Mouse (Mus musculus): ENCODE measurements around the gene Tenm1.

Gene Tenm1

GRCm38 (mm10) chrX:42861731-42862130 lies 567.2 kb downstream of the Tenm1 start:
- no peak for DNase-seq (ENCODE audit: low read depth, low spot score)

- no peak for DNase-seq (ENCODE audit: low read depth, low spot score)
Measured at GRCm38 (mm10) chrX:42781566-42781965, 647.4 kb downstream of the Tenm1 start.

GRCm38 (mm10) chrX:42718078-42718785 lies 710.7 kb downstream of the Tenm1 start:
- DNase-seq (ENCODE audit: low read depth, low spot score): no peak

DNA sequence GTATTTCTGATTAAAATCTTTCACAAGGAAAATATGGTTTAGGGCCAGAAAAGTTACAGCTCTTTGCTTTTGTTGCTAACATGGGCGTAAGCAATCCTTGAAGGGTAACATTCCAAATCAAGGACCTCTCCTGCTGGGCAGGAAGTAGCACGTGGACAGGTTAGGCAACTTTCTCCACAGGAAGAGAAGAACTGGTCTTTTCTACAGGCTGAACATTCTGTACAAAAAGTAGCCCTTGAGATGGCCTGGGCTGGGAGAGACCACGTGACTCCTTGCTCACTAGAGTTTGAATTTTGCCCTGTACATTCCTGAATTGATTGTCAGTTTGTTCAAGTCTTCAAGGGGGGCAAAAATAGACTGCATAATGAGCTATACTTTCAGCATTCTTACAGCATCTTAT lies 728.6 kb downstream of the Tenm1 start:
- DNase-seq (ENCODE audit: low read depth, low spot score): no peak

GRCm38 (mm10) chrX:42647131-42647530 lies 781.8 kb downstream of the Tenm1 start:
- no peak for DNase-seq (ENCODE audit: low read depth, low spot score)

DNA sequence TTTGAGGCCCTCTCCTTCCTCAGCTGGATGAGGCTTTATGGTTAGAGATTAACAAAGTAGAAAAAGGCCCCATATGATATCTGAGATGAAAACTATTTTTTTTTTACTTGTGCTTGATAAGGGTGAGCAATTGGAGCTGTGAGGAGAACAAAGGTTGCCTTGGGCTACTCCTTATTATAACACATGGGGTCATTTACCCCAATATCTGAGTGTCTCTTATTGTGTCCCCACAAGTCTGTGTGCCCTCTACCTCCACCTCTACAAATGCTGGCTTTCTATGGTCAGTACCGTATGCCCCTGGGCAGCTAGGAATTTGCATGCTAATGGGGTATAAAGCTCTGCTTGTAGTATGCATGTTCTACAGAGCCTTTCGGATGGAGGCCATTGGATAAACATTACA lies 848.4 kb downstream of the Tenm1 start:
- no peak for DNase-seq (ENCODE audit: low read depth, low spot score)

GRCm38 (mm10) chrX:42558683-42559082 lies 870.2 kb downstream of the Tenm1 start:
- no peak for DNase-seq (ENCODE audit: low read depth, low spot score)

DNA sequence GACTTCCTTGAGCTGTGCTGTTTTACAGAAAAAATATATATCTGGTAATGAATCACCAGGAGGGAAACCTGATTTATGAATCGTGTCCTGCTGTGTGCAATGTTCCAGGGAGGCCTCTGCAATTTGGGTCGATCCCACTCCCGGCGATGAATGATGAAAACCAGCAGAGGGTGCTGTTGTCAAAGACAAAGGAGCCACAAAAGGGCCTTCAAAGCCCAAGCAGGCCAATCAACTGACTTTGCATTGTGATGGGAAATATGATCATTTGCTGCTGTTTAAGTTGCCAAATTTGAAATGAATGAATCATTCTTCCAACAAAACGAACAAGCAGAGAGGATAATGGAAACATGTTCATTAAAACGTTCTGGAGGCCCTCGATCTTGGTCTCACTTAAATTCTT lies 871.6 kb downstream of the Tenm1 start:
- DNase-seq (ENCODE audit: low read depth, low spot score): no peak

DNA sequence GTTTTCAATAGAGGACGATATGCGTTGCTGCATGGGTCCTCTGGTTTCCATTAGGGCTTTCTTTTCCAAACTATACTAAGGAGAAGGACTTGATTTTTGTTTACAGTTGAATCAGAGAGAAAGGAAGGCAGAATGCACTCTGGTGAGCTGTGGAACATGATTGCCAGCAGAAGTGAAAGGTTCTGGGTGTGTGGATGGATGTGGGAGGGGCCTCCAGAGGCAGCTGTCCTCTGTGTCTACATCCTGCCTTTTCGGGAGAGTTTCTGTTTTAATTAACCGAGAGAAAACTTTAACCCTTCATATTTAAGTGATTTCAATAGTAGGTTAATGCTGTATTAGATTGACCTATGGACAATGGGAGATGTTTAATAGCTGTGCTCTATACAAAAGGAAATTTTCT lies 880.4 kb downstream of the Tenm1 start:
- DNase-seq (ENCODE audit: low read depth, low spot score): no peak

- no peak for DNase-seq (ENCODE audit: low read depth, low spot score)
Measured at GRCm38 (mm10) chrX:42545076-42545475, 883.9 kb downstream of the Tenm1 start.

- peak; percentile 31 for DNase-seq (ENCODE audit: low read depth, low spot score)
Measured at GRCm38 (mm10) chrX:42540756-42541053, 888.2 kb downstream of the Tenm1 start.

DNA sequence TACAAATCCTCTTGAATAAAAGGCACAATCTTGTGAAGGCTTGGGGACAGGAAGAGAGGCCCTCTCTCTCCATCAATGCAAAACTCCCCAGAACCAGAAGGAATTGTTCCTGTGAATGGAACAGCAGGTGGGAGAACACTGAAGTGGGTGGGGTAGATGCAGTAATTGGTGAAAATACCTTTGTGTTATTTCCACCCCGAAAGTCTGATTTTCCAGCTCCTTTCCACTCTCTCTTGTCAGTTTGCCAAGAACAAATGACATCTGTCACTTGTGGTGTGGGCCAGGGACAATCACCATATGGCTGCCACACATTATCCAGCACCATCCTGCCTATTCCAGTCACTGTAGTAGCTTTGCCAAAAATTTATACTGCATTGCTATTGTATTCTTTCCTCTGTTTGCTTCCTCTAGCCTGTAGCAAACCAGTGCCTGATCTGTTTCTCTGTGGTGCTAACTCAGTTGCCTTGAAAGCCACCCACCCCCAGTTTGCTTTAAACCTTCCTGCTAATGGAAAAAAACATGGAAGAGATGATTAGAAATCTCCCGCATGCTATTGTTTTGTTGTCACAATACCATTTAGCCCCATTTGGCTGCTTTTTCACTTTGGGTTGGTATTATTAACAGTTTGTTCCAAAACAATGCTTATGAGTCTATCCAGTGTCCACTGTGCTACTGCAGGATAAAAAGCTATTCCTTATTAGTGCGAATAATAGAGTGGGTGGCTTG lies 888.7 kb downstream of the Tenm1 start:
- no peak for DNase-seq (ENCODE audit: low read depth, low spot score)

DNA sequence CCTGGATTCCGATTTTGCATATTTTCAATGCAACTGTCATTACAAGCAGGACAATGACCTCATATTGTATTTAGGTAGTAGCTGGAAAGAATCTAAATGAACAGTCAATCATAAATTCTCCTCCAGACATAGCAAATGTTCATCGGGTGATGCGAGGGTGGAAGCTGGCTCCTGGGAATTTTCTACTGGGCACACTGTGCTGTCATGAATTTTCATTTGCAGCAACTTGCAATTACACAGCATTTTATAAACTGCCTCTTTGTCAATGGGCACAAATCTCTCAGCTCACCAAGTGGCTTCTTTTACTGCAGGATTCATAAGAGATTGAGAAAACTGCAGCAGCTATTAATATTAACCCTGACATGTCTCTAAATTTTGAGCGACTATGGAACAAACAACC lies 898.2 kb downstream of the Tenm1 start:
- no peak for DNase-seq (ENCODE audit: low read depth, low spot score)

GRCm38 (mm10) chrX:42522868-42523267 lies 906.1 kb downstream of the Tenm1 start:
- DNase-seq (ENCODE audit: low read depth, low spot score): no peak

DNA sequence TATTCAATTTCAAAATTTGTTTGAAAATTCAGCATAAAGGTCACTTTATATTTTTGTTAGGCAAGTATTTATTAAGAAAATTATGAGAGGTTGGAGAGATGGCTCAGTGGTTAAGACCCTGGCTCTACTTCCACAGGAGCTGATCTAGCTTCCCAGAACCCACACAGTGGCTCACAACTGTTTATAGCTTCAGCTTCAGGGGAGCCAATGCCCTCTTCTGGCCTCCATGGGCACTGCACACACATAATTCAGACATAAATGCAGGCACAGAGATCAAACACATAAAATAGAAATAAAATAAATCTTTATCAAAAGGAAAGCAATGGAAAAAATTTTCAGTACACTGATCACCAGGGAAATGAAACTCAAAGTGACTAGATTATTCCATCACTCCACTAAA lies 916.4 kb downstream of the Tenm1 start:
- DNase-seq (ENCODE audit: low read depth, low spot score): no peak

- no peak for DNase-seq (ENCODE audit: low read depth, low spot score)
Measured at GRCm38 (mm10) chrX:42511105-42511504, 917.8 kb downstream of the Tenm1 start.

DNA sequence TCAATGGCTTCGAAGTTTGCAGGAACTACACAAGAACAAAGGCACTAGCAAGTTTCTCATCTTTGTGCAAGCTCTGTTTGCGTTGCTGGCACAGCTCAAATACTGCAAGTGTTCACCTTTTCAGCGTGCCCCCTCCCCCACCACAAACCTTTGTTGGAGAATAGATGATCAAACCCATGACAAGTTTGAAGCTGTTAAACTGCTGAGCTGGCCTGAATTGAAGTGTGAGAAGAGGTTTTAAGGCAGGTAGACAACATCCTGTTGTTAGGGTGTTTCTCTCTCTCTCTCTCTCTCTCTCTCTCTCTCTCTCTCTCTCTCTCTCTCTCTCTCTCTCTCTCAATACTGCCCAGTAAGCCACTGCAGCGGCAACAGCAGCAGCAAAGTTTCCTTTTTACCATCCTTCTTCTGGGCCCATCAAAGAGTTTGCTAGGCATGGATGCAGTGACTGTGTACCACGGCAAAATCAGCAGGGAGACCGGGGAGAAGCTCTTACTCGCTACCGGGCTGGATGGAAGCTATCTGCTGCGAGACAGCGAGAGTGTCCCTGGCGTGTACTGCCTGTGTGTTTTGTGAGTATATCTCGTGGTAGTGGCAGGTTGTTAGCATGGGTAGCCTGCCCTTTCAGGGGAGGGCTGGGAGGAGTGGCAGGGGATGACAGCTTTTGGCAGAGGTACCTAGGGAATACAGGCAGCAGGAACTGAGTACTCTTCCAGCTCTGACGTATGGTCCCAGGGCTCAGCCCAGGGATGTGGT lies 926.5 kb downstream of the Tenm1 start, which contains the start of gene Sh2d1a:
TSS of gene Sh2d1a (plus strand) at position 163 of the 753 bp plus-strand sequence.
- no peak for DNase-seq (ENCODE audit: low read depth, low spot score)

- DNase-seq (ENCODE audit: low read depth, low spot score): no peak
Measured at GRCm38 (mm10) chrX:42500538-42500937, 928.4 kb downstream of the Tenm1 start.

DNA sequence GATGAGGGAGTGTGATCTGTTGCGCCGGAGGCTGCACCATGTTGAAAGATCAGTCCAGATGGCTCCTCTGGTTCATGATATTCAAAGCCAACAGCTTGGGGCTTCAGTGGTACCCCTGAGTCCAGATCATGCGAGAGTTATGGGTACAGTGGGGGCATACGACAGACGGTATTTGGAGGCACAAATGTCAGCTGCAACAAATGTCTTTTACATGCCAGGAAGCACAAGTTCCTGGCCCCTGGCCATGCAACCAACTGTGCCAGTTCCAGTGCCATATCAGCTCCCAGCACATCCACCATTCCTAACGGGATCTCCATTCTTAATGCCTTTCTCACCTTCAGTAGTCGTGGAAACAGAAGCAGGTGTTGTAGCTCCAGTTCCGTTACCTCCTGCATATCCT lies 938.6 kb downstream of the Tenm1 start:
- DNase-seq (ENCODE audit: low read depth, low spot score): no peak

- DNase-seq (ENCODE audit: low read depth, low spot score): no peak
Measured at GRCm38 (mm10) chrX:42489446-42489845, 939.5 kb downstream of the Tenm1 start, which contains the start of gene Tex13c2. Gene Tex13c2 (plus strand): TSS chrX:42489691.

Measured in c-Kit-negative CD71-positive TER-119-positive erythroid progenitor cells, embryonic 14.5 days (primary cell).